Mouse (Mus musculus): Measurements from ENCODE around the gene Kctd11.

DNA sequence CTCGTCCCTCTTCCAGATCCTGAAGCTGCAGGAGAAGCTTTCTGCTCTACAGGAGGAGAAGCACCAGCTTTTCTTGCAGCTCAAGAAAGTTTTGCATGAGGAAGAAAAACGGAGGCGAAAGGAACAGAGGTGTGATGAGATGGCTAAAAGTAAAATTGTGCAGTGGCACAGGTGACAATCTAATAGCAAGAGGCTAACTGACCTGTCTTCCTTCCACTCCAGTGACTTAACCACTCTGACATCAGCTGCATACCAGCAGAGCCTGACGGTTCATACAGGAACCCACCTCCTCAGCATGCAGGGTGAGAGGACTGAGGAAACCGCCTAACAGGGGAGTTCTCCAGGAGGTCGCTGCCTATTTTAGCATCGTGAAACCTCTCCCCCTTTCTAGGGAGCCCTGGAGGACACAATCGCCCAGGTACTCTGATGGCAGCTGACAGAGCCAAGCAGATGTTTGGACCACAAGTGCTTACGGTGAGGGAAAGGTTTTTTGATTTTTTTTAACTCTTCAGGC is 33.8 kb upstream of the Kctd11 start:
- no peak for TF ChIP-seq CTCF (IDR thresholded peaks at IDR 0.05; ENCODE audit: control insufficient read depth, insufficient read depth, low read length)
- TF ChIP-seq POLR2A (IDR thresholded peaks at IDR 0.05; ENCODE audit: borderline replicate concordance, control insufficient read depth, low read depth, low read length), result no peak
